Mouse (Mus musculus) Muller cell, postnatal 12 days (primary cell): ENCODE results near the gene Tmem43.
"Not testable (repeated sequence)": the region's sequence is repeated elsewhere in the genome, so short reads cannot be mapped to it uniquely, and the experiment has no call there.

Source experiments
- DNase-seq: peaks from one replicate; pipeline ENCODE4 v3.0.0-alpha.2; 2015; ENCODE audit errors: inconsistent ontology term

The Tmem43 gene

DNA sequence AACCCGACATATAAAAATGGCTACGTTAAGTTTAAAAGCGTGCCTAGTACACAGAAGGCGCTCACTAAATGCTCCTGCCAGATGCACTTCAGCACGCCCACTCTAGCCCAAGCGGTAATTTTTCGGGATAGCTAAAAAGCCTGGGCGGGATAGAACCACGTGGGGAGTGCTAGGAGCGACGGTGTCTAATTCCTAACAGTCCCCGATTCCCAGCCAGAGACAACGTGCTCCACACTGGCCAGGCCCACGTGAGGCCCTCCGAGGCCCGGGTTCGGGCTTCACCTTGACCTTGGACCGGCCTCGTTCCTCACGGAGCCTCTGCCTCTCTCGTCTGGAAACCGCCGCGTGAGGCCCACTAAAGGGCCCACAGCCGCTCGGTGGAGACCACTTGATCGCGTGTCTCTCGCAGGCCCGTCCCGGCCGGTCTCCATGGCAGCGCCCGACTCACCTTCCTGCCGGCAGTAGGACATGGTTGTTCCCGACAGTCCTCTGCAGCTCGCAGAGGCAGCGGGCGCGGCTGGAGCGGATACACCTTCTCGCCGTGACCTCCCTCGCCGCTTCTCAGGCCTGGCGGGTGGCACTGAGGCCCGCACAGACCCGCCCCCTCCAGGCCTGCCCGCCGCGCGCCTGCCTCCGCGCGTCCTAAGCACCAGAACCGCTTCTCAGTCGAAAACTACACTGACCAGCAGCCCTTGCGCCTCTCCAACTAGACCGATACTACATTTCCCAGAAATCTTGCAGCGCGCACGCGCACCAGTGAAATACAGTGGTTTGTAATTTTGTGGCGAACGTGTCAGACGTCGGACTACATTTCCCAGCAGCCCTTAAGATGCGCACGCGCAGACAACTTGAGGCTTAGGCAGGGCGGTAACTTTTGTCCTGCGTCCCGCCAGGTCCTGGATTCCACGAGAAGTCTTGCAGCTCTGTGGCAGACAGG is at the start of gene Tmem43, which contains the start of gene Chchd4:
TSS of gene Tmem43 (plus strand) at position 836 of the 937 bp plus-strand sequence.
TSS of gene Chchd4 (minus strand) at position 679 of the 937 bp plus-strand sequence.
- DNase-seq = peak; percentile 99

DNA sequence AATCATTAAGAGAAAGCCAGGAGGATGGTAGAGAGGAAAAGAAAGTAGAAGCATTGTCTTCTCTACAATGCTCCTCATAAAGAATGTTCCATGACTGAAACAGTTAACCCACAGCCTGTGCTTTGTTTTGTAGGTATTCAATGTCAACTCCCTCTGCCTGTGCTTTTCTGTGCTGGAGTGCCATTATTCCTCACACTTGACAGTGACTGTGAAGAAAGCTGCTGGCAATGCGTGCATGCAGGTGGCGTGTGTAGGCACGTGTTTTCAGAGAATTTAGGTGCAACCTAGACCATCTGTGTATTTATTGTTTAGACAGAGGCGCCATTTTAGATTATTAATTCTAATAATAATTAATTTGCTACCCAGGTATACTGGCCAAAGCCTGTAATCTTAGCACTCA is 49.4 kb upstream of the Tmem43 start:
- DNase-seq = no peak

DNA sequence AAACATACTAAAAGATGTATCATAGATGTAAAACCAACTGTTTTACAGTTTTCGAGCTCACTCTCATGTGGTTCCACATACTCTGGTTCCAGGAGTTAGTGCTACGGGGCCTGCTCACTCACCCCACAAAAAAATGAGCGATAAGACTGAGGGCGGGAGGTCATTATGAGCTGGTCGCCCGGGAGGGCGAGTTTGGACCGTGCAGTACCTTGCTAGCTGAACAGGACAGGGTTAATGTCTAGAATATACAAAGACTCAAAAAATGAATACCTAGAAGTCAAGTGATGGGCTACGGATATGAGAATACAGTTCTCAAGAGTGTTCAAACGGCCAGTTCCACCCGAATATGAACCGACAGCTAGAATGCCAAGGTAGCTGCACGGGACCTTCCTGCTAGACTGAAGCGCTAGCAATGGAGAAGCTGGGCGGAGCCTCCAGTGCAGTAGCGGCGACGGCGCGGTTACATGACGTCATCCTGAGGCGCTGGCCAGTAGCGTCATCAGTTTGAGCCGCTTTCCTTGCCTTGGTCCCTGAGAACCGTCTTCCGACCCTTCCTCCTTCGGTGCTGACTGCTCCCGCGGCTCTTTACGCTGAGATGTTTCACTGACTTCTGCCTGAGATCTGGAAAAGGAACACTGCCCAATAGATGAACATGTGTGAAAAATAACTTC is 32.9 kb upstream of the Tmem43 start:
- peak; percentile 90 for DNase-seq

DNA sequence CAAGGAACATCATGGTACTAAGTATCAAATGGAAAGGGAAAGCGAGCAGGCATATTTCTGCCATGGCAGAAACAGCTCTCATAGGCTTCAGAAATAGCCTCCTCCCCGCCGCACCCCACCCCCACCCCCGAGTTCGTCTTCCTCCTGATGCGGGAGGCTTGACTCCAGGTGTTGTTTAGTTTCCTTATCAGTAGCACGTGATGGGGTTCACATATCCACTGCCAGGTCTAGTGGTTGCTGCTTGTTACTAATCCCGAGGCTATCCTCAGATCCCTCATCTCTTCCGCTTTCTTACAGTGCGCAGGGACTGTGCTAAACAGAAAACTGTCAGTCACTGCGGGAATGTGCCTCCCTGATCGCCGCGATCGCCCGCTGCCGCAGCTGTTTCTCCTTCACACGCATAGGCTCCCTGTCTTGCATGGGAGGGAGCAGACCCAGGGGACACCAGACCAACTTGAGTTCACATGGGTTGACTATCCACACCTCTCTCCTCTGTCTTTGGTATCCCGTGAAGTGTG is 32.3 kb upstream of the Tmem43 start:
- no peak for DNase-seq

DNA sequence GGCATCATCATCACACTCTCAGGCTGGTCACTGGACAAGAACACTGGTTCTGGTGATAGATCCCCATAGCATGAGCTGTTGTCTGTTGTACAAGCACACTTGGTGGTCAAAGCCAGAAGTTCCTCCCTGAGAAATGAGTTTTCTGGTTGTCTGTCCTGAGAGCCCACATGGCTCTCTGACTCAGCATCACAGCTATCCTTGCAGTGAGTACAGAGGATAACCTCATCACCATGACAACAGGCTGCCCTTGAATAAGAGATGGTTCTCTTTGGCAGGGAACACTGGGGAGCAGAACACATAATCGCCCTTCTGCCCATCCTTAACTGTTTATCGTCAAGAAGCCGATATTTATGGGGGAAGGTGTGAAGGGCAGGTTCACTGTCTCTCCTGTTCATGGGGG is 28.2 kb upstream of the Tmem43 start:
- no peak for DNase-seq

DNA sequence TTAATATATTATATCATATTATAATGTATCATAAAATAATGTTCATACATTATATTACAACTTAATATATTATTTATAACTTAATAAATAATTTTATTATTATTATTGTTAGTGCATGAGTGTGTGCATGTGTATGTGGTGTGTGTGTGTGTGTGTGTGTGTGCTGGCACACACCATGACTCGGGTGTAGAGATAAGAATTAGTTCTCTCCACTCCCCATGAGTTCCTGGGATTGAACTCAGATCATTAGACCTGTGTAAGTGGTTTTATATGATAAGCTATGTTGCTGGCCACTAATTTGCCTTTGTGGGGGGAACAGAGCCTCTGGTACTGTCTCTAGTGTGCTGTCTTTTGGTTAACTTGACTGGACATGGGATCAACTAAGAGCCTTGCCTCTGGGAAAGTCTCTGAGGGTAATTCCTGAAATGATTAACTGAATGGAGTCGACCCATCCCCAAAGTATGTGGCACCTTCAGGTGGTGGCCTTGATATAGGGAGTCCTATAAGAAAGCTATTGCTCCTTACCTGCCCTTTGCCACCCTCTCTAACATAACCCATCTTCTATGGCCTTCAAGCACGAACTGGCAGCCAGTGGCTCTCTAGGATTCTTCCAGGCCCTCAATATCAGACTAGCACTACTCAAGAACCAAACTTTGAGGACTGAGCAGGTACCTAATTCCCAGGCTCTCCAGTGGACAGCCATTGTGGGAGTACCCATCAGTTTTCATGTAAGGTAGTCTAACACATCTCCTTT is 23.9 kb upstream of the Tmem43 start:
- no peak for DNase-seq

DNA sequence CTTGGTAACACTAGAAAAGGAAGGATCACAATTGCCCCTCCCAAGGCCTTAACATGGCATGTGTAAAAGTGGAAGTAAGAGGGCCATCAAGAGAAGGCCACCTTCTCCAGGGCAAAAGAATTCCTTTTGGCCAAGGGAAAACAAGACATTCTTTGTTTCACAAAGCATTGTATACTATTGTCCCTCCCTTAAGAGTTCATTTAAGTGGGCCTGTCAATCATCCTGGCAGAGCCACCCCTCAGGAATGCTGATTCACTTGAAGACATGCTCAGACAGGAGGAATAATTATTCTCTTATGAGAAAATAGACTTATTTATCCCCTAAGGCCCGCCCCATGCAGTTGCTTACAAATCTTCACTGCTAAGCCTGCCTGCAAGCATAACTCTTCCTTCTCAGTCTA is 21.4 kb upstream of the Tmem43 start:
- no peak for DNase-seq

DNA sequence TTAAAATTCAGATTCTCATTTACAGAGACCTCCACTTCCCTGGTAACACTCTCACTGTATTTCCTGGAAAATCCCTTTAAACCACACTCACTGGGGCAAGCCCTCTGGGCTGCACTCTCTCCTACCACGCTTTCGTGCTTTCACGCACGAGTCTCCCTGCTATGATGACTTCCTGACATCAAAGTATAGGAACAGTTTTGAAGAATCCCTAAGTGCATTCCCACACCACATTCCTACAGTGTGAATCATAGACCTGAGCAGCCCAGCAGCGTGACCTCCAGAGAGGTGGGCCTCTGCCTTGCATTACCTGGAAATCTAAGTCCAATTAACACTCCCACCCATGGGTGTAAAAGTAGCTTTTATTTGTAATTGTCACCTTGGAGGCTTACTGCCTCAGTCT is 19.0 kb upstream of the Tmem43 start:
- no peak for DNase-seq

DNA sequence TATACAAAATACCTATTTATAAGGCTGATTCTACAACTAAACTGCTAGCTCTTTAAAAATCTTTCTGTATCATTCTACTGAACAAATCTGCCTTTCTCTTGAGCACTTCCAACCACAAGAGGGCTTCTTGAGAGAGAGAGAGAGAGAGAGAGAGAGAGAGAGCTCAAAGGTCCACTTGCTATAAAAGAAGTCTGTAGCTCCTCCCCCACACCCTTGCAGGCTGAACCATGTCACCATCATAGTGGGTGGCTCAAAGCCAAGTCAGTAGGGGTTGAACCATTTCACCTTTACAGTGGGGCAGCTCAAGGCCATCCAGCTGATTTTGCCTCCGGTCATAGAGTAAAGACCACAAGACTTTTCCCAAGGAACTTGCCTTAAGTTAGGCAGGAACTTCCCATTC is 14.0 kb upstream of the Tmem43 start:
- DNase-seq = no peak

DNA sequence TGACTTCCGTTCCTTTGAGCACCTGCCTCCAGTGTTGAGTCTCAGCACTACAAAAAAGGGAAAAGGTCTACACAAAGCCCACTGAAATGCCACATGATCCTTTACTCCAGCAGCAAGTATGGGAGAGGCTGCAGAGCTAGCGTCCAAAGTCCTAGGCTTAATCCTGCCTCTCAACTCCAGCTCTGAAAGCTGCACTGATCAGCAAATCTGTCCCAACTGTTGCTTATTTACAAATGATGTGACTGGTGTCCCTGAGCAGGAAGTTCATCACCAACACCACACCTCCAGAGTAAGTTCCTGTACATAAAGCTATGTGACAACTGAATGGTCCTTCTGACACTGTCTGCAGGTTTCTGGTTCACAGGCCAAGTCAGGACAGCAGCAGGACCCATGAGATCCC is 7.7 kb upstream of the Tmem43 start:
- DNase-seq = no peak

DNA sequence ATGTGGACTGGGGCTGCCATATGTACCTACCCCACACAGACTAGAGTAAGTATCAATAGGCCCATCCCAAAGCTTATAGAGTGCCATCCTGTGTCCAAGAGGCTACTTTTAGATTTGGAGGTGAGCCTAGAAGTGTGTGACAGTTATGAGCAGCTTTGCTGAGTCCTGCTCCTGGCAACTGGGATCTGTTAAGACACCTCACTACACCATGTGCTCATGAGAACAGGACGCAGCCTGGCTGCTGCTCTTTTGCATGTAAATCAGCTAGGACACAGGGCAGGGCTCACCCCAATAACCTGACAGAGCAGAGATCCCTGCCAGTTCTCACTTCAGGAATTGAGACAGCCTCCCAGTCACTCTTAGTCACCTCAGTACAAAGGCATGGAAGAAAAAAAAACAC is 6.4 kb upstream of the Tmem43 start:
- no peak for DNase-seq

DNA sequence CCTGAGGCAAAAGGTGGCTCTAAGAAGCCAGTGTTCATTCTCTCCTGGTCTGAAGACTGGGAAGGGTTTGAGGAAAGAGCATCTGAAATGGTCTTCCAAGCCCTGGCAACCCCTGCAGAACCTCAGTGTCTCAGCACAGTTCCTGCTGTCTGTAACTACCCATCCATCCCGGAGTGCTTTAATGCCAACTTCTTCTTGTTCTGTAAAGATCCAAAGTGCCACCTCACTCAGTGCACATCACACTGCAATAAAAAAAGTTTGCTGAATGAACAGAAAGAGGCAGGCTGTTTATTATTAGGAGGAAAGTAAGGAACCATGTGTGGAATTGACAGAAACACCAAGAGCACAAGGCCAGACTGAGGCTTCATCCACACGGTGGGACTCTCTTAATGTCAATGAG is 2.8 kb upstream of the Tmem43 start:
- DNase-seq = no peak

DNA sequence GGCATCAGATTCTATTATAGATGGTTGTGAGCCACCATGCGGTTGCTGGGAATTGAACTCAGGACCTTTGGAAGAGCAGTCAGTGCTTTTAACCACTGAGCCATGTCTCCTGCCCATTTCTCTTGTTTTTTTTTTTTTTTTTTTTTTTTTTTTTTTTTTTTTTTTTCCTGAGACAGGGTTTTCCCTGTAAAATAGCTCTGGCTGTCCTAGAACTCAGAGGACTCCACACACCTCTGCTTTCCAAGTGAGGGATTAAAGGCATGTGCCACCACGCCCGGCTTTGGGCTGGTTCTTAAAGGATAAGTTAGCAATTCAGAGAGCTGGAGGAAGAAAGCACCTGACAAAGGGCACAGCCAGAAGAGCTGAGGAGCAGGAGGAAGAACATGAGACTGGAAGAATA is 2.1 kb upstream of the Tmem43 start:
- not testable (repeated sequence) for DNase-seq

DNA sequence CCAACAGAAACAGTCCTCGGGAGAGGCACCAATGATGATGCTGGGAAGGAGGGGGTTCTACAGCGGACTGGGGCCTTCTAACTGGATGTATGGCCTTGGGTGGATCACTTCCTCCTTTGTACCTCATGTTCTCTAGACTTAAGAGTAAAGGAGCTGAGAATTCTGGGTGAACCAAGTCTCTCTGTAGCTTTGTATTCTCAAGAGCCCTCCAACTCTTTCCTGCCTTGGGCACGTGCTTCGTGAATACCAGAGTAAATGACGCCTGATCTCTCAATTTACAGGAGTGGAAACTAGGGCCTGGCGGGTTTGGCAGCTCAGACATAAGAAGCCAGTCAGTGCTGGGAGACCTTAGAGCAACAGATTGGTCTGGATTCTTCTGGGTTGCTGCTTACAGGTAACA is 1.2 kb upstream of the Tmem43 start:
- DNase-seq = no peak

DNA sequence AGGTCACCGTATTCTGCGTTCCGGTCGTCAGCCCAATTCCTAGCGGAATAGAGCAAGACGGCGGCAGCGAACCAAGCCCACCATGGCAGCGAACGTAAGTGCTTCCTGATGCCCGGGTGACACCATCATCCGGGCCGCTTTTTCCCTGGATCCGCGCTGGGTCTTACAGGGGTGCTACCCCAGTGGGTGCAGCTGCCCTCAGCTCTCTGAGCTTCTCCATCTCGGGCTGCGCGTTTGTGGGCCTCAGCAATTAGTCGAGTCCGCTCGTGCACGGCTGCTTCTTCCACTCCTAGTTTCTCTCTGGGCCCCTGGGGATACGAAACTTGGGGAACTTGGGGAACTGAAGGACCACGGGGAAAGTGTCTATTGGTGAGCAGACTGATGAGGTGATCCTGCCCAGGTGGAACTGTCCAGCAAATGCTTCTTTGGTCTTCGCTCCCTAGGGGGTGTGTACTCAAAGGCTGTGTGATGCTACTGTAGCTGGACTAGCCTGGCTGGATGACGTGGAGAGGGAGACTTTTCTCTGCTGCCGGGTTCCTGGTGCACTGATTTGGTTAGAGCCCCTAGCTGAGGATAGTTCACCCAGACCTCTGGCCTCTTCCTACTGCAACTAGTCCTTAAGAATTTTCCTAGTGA is 420 bp downstream of the Tmem43 start:
- no peak for DNase-seq

DNA sequence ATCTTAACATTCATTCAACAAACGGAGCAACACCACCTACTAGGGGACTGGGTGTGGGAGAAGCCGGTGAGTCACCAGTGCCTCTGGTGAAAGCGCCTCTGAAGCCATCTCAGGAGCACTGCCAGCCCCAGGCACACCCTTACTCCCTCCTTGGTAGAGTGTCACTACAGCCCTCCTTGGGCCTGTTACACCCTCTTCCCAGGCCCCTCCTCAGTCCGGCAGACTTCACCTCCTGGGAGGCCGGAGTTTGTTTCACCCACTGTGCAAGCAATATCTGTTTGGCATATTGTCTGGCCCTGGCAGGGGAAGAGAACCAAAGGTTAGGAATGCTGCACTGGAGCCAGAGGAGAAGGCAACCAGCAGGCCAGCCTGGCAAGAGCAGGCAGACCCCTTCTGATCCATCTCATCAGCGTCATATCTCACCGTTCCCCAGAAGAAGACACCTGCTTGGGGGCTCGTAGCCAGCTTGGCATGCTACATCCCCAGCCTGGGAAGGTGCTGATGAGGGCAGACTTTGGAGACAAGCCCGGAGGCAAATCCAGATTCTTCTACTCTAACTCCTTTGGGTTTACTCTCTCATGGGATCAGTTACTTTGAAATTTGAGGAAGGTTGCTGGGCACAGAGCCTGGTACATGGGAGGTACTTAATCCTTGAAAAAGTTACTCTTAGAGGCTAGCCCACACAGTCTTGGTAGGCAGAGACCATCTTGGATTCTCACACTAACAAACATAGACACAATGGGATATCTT is 1.1 kb downstream of the Tmem43 start:
- peak; percentile 75 for DNase-seq

DNA sequence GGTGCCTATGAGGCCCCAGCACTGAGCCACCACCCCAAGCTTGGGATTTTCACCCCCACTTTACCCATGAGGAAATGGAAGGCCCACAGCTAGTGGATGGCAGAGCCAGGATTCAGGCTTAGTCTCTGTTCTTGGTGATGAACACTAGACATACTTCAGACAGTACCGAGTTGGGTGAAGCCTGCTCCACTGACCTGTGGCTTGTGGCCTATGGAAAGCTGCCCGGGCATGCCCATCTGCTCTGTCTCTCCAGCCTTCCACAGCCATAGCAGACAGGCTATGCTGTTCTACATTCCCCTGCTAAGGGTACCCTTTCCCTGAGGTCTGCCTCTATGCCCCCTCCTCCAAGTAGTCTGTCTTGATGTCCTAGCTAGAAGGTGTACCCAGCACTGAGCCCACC is 3.0 kb downstream of the Tmem43 start:
- DNase-seq = peak; percentile 60

DNA sequence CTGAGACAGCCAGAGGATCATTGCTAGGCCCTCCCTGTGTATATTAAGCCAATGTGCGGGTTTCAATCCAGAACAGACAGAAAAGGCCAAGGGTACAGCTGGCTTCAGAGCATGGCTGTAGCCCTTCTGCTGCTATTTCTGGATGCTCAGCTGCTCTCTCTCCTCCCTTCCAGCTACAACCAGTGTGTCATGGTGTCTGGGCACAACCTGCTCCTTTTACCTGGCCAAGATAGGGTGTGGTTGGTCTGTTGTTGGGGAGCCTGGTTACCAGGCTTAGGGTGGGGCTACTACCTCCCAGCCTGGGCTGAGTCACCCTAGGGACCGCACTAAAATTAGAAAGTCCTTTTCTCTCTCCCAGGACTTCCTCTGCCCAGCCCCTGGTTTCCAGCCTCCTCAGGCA is 9.9 kb downstream of the Tmem43 start:
- no peak for DNase-seq

DNA sequence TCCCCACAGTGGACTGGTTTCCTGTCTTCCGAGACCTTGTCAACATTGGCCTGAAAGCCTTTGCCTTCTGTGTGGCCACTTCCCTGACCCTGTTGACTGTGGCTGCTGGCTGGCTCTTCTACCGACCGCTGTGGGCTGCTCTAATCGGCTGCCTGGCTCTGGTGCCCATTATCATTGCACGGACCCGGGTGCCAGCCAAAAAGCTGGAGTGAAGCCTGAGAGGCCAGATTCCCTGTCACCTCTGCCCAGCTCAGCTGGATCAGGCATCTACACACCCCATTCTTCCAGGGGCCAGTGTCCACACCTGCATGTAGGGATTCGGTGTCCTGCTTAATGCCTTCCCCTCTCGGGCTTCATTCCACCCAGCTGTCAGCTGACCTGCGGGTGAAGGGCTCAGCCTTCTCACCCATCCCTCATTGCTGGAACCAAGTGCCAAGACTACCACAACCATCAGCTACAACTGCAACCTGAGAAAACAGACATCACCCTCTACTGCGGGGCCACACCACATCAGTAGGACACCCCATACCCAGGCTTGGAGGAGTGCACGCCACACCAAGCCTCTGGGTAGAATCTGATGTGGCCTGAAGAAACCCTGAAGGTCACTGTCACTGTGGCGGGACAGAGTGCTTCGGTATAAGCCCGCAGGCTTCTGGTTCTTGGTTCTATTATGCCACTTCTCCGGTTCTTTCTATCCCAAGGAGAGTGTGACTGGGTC is 13.4 kb downstream of the Tmem43 start:
- DNase-seq = no peak
